Mouse (Mus musculus): ENCODE results near the gene Gpx3.

GRCm38 (mm10) chr11:54939501-54939900, 37.2 kb downstream of the Gpx3 start:
- TF ChIP-seq CTCF (conservative IDR thresholded peaks at IDR 0.05; ENCODE audit: low read length) = no peak
- no peak for TF ChIP-seq NANOG (IDR thresholded peaks at IDR 0.05; ENCODE audit: borderline replicate concordance, low read length)

Measured in E14TG2a.4 (cell line).